Mouse (Mus musculus): ENCODE data around the gene Spop. TPM values are rescaled to one million over a fixed set of nuclear protein-coding genes. Genes with fewer than 3 reads are reported as not detected.
A peak's percentile ranks its signal among the peaks of the same experiment; 100 is the strongest.

The Spop gene
- total RNA-seq (2021) = 100 to 1,000 TPM; 175 to 193 TPM

DNA sequence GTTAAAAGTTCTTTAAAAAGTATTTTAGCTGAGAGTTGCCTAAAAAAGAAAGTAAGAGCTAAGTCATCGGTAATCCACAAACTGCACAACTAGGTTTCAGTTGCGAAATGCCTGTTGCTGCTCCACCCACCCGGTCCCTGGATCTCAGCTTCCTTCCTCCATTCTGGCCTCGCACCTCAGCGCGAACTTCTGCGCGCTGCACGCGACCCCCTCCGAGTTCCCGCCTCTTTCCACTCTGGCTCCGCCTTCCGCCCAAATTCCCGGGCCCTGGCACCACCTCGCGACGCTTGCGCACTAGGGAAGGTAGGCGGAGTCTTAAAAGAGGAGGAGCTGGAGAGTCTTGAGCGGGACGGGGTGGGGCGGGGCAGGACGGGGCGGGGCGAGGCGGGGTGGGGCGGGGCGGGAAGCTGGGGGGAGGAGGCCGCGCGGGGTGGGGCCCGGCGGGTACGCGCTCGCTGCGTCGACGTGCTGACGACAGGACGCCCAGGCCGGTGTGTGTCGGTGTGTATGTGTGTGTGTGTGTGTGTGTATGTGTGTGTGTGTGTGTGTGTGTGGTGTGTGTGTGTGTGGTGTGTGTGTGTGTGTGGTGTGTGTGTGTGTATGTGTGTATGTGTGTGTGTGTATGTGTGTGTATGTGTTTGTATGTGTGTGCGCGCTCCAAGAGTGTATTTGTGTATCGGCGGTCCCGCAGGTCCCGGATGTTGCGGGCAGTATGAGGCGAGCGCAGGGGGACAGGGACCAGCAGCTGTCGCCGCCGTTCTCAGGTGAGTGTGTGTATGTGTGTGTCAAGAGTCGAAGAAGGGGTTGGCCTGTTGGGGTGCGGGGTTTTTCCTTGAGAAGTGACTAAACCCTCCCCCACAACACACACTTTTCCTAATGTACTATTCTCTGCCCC lies at the start of gene Spop:
Gene Spop, plus strand, starts transcription at position 440 of the 895 bp plus-strand sequence.
- intact Hi-C loops (cut with DNase I) = no loop called here

DNA sequence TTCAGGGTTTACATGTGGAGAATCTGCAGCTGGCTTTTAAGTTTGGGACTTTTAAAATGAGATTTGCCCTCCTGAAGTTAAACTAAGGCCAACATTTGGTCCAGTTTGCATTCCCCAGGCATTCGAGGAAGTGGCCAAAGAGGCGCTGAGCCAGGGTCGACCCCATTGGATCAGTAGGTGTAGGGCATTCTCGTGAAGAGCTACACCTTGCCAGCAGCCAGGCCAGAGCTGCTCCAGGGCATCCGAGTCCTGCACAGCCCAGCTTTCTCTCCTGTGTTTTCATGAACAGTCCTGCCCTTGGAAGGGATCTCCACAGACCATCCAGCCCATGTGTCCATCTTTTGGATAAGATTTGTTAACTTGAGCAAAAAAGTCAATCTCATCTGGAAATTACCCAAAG lies 49.5 kb upstream of the Spop start:
- DNase-seq = no peak
- intact Hi-C loops (cut with DNase I) = loop anchor here (2.0 kb wide), 1 partner anchor 26 kb away; no protein-coding TSS in a partner anchor

More for the DNA sequence above, at the start of gene Spop:
- peak; percentile 94 for DNase-seq

DNA sequence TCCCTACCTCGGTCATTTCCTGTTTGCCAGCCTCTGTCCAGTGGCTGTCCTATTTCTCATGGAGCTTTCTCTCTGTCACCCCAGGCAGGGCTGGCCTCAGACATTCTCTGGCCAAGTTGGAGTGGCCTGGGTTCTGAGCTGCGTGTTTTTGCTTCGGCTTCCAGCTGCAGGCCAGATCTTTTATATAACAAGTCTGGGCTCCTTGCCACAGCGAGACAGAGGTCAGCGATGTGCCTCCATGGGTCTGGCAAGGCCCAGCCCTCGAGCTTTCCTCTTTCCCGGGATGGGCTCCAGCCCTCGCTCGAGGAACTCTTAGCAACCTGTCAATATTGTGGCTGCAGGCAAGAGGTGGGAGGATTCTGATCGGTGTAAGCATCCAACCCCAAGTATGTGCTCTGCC lies 48.3 kb upstream of the Spop start:
- intact Hi-C loops (cut with DNase I) = loop anchor here (2.0 kb wide), 1 partner anchor 27 kb away; no protein-coding TSS in a partner anchor
- DNase-seq = peak; percentile 86 to 89

DNA sequence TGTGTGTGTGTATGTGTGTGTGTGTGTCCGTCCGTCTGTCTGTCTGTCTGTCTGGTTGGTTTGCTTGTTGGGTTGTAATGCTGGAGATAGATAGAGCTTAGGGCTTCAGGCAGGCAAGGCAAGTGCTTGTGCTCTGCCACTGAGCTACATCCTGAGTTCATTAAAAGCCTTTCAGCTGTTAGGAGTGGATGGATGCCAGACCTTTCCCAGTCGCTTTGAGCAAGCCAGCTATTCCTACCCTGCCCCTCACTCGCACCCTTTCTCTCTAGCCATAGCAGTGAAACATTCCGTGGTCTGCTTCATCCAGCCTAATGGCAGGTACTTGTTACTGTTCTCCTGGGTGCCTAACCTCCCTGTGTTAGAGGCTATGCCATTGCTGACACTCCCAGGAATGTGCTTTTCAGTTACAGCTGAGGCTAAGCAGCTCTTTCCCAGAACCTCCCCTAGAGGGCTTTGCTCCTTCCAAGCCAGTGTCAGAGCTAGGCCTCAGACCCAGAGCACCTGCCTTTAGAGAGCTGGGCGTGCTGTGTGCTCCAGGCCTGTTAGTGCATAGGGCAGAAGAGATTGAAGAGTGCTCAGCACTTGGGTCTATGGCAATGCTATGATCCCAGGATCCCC lies 47.5 kb upstream of the Spop start:
- DNase-seq = peak; percentile 37 to 58

DNA sequence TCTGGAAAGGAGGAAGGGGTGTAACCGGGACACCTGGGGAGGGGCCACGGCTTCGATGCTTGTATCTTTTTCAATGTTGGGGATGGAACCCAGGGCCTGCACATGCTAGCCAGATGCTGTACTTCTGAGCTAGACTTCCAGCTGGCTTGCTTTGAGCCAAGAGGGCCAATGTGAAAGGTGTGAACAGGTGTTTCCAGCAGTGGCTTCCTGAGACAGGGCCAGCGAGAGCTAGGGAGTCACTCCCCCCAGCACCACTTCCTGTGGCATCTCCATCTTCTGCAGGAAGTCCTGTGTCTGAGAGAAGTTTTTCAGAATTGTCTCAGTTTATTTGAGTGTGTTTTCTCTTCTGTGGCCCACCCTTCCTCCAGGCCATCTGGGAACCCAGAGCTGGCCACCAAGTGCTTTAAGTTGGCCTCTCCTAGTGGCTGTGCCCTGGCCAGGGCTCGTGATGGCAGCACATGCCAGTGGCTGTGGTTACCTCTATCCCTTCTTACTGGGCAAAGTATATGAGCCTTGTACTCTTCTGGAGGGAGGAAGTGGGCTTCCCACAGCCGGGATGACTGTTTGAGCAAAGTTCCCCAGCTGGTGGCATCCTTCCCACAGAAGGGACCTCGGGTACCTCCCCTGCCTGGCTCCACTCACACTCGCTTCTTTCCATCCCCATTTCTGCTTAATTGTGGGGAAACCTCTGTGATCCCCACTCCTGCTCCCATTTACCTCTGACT lies 46.7 kb upstream of the Spop start:
- intact Hi-C loops (cut with DNase I) = no loop called here
- DNase-seq = no peak

More for the DNA sequence above, 47.5 kb upstream of the Spop start:
- intact Hi-C loops (cut with DNase I) = no loop called here

DNA sequence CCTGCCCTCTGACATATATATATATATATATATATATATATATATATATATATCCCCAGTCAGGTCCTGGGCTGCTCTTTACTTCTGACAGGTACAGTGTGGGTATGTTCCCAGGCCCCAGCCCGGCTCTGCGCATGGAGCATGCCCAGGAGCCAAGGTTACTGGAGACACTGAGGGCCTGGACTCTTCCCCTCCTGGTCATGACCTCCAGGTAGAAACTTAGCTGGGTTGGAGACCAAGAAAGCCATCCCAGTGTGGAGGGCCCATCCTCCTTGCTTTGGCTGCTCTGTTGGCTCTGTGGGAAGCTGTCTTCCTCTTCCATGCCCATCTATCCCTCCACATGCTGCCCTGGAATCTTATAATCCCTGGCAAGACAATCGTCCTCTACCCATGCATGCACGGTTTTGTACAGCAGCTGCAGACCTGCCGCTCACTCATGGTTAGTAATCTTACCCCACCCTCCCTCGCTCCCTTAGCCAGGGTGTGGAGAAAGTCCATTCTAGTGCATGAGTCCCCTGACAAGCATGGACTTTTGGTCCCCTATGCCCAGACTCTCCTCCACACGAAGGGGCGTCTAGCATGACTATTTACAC lies 45.6 kb upstream of the Spop start:
- intact Hi-C loops (cut with DNase I) = no loop called here
- DNase-seq = no peak

DNA sequence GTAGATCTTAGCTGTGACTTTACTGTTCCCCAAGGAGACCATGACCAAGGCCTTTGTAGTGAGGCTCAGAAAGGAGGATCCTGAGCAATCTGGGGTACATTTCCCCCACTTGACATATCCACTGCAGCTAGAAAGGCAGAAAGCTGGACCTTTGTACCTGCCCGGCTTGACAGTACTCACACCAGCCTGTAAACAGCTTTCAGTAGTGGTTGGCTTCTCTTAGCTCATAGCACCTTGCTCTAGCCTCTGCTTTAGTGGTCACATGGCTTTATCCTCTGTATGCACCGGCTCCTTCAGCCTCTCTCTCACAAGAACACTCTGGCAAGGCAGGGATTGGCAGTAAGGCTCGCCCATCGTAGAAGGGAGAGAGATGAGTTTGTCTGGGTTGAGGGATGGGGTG lies 45.0 kb upstream of the Spop start:
- DNase-seq = no peak
- intact Hi-C loops (cut with DNase I) = no loop called here

DNA sequence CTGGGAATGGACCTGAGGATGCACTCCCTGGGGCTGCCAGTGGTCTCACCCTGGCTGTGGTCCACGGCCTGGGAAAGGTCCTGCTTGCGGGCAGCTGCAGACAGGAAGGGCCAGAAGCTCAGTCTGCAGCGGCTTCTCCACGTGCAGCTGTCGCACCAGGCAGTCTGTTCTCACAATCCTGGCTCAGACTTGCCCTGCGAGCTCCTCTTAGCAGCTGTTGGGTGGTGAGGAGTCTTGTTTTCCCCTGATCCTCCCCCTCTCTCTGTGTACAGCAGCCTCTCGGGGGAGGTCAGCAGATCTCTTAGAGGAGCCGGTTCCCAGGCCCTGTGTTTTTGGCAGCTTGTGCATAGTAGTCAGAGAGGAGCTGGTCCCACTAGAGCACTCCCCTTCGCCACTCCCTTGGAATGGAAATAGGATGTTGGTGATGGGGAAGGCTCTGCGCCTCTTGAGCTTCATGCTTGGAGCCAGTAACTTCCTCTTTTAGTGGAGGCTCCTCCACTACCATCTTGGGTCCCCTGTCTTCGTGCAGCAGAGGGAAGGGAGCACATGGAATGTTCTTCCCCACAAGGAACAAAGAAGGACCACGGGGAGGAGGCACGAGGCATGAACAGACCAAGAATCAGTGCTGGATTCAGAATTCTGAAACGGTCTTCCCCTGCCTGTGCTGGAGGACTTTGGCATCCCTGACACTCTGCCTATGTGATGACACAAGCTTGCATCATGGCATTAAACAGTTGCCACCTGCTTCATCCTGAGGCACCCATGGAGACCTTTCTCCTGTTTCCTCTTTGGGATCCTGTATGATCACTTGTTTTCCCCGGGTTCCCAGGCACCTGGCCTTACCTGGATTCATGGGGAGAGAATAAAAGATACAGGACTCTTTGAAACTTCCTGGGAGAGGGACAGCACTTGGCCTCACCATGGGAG lies 43.7 kb upstream of the Spop start:
- intact Hi-C loops (cut with DNase I) = no loop called here
- peak; percentile 55 to 66 for DNase-seq

DNA sequence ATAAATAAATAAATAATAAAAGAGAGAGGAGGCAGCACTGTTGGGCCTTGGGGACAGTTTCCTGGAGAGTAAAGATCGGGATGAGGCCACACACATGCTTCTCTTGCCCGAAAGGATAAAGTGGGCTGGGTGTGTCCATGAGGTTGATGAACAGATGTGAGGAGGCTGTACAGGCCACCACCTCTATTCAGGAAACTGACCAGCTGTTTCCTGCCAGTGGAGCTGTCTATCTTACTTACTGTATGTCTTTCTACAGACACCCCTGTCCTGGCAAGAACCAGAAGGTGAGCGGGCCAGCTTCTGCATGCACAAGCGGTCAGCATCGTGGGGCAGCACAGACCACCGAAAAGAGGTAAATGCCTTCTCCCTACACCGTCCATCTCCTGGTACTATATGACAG lies 42.7 kb upstream of the Spop start:
- DNase-seq = no peak
- intact Hi-C loops (cut with DNase I) = no loop called here

DNA sequence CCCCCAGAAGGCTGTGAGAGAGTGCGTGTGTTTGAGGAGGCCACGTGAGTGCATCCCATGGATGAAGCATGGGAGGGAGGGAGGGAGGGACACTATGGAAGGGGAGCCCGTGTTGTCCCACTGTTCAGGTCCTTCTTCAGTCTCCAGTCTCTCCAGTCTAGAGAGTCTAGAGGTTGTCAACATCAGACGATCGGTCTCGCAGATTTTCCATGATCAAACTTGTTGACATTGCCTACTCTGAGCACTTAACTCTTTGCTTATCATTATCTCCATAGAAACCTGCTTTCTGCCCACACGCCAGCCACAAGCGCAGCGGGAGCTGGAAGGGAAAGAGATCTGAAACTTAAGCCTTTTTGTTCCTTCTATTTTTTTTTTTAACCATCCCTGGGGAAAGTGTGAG lies 35.0 kb upstream of the Spop start:
- intact Hi-C loops (cut with DNase I) = no loop called here
- no peak for DNase-seq

DNA sequence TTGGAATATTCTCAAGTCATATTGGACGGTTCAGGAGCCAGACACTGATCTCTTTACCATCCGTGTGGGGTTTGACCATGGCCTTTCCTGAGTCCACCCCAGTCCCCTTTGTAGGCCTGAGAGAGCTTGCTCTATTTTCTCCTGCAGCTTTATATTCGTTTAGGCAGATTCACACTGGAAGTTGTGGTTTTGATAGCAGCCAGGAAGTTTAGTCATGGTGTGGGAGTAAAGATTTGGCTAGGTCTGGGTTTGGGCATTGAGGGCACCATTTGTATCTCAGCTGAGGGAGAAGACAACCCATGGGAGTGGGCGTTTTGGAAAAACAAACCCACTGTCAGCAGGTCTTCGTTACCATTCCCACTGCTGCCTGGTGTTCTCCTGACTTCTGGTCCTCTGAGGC lies 34.3 kb upstream of the Spop start:
- no peak for DNase-seq
- intact Hi-C loops (cut with DNase I) = no loop called here

DNA sequence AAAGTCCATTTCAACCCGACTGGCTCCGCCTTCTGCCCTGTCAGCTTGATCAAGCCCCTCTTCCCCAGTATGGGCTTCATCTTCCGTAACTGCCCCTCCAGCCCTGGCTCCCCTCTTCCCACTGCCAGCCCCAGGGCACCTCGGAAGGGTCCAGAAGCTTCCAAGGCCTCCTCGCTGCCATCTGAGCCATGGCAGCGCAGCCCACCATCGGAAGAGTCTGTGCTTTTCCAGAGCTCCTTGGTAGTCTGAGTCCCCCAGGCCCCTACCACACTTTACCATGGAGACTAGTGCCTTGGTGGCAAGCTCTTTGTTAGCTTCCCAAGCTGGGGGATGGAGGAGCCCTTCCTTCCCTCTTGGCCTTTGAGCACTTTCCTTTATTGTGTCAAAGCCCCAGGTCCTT lies 33.2 kb upstream of the Spop start:
- DNase-seq = no peak
- intact Hi-C loops (cut with DNase I) = loop anchor here (5.0 to 10.0 kb wide), 2 partner anchors 113 to 284 kb away; partner anchors contain the start of gene Phb

DNA sequence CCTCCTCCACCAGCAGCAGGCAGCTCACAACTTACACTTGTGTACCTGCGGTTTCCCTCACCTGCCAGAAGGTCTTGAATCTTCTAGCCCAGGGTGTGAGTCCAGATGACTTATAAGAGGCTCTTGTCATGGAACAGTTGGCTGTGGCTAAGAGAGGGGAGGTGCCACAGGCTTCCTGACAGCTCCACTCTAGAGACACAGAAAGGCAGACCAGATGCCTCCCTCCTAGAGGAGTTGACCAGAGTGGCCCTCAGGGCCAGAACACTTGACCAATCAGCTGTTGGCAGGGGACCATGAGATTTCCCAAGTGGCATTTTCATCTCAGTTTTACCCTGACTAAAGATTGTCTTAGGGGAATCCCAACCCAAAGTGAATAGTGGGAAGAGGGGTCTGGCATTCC lies 32.7 kb upstream of the Spop start:
- no peak for DNase-seq
- intact Hi-C loops (cut with DNase I) = loop anchor here (5.0 to 10.0 kb wide), 2 partner anchors 114 to 284 kb away; partner anchors contain the start of gene Phb

DNA sequence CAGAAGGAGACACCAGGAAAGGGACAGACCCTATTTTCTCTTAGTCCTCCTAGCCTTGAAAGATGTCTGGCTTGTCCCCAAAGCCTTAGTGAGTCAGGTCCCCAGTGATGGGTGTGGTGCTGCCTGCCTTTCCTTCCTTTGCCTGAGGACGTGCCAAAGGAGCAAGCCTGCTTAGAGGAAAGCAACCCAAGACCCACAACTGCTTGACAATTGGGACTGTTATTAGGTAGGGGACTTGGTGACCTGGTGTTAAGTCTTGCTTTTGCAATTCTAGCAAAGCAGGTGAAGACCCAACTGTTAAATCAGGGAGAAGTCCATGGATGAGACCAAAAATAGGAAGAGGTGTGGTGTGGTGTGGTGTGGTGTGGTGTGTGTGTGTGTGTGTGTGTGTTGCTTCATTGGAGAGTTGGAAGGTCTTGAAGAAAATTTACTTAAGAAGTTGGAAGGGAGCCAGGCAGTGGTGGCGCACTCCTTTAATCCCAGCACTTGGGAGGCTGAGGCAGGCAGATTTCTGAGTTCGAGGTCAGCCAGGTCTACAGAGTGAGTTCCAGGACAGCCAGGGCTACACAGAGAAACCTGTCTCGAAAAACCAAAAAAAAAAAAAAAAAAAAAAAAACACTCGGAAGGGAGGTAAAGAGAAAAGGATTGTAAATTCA lies 30.4 kb upstream of the Spop start:
- peak; percentile 53 to 62 for DNase-seq
- intact Hi-C loops (cut with DNase I) = loop anchor here (5.0 to 10.0 kb wide), 2 partner anchors 116 to 281 kb away; partner anchors contain the start of gene Phb

DNA sequence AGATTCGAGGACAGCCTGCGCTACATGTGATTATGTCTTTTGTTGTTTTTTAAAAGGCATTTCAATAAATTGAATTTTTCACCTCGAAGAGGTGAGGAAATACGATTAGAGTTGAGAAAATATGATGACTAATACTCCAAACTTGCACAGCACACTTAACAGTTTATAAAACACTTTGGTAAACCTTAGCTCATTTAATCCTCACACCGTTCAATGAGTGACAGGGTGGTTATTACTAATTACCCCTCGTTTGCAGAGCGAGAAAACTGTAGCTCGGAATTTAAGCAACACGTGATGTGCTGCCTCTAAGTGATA lies 29.9 kb upstream of the Spop start:
- intact Hi-C loops (cut with DNase I) = loop anchor here (1.0 to 10.0 kb wide), 5 partner anchors 47 to 281 kb away; partner anchors contain the start of genes Fam117a, Kat7 and Phb
- DNase-seq = no peak

DNA sequence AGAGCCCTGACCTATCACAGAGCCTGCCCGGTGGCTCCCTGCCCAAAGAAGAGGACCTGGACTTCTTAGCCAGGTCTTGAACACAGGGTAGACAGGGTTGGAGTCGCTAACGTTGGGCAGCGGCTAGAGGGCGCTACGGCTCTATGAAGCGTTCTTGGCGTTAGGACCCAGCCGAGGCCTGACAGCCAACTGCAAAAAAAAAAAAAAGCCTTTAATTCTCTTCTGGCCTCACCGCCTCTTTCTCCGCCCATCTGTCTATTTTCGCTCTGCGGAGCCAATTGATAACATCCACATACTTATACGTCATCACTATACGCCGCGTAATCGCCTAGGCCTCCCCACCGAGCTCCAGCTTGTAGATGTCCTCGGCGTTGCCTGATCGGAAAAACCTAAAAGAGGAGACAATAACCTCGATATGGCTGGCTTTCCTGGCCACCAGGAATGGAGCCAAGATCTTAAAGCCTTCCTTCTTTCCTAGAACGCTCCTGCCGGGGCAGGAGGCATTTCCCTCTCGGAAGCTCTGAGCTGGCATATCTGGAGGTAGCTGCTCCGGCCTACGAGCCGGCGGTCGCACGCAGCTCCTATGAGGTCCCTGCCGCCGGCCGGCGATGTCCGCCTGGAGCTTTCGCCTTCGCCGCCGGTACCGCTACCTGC lies 29.4 kb upstream of the Spop start, which contains the start of gene Slc35b1:
Gene Slc35b1, plus strand, starts transcription at position 374 of the 654 bp plus-strand sequence.
- intact Hi-C loops (cut with DNase I) = loop anchor here (1.0 to 10.0 kb wide), 5 partner anchors 48 to 280 kb away; partner anchors contain the start of genes Fam117a, Kat7 and Phb
- peak; percentile 89 to 97 for DNase-seq

DNA sequence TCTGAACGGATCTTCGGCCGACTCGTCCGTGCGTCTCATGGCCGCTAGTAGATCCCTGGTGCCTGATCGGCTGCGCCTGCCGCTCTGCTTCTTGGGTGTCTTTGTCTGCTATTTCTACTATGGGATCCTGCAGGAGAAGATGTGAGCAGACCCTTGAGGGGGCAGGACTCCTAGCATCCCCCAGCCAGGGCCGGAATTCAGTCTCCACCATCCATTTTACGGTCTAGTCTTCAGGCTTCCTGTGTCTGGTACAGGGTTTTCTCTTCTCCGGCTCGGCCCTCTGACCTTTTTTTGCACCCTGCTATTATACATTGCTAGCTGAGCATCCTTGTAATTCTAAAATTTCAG lies 28.9 kb upstream of the Spop start:
- intact Hi-C loops (cut with DNase I) = loop anchor here (1.0 to 10.0 kb wide), 7 partner anchors 48 to 280 kb away; partner anchors contain the start of genes Fam117a, Kat7 and Phb
- DNase-seq = no peak

DNA sequence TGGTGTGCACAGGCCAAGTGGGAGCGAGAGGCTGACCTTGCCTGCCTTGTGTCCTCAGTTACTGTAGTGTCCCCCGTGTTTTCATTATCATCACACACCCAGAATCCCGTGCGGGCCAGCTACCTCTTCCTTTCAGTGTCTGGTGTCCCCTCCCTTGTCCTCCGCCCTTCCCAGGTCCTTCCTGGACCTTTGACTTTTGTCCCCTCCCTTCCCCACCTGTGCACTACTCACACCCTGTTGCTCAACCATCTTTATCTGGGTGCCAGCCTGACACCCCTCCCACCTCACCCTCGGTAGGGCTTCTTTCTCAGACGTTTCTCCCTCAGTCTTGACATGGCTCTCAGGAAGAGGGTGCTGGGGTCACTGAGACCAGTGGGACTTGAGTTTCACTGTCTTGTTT lies 26.5 kb upstream of the Spop start:
- DNase-seq = no peak
- intact Hi-C loops (cut with DNase I) = loop anchor here (5.0 to 10.0 kb wide), 3 partner anchors 130 to 277 kb away; partner anchors contain the start of gene Phb

All from heart, postnatal 36 days (tissue).